Mouse (Mus musculus) liver, embryonic 11.5 days (tissue): ENCODE results near the gene Mapk1ip1. TPM values are rescaled to one million over a fixed set of nuclear protein-coding genes. Genes with fewer than 3 reads are reported as not detected.
A peak's percentile ranks its signal among the peaks of the same experiment; 100 is the strongest.

Experiments
- ATAC-seq: fragments of 200-750 bp; cut with Nextera tagmentation; replicated peaks from 2 replicates; pipeline ENCODE4 v1.8.0; 2017; ENCODE audit warnings: moderate number of reproducible peaks, mild to moderate bottlenecking, moderate TSS enrichment, moderate library complexity; ENCODE audit not compliant: low FRiP score
- DNase-seq: peaks from one replicate; pipeline ENCODE4 v3.0.0-alpha.2; 2017; ENCODE audit warnings: low spot score
- H3K27ac ChIP-seq: fragments of 300-500 bp; sonication (generic); 2 replicates; pipeline ENCODE4 v1.5.1; 2014; ENCODE audit warnings: mild to moderate bottlenecking, low read depth, low read length, control low read depth
- H3K27me3 ChIP-seq: fragments of 300-500 bp; sonication (generic); replicated peaks from 2 replicates; pipeline ENCODE4 v1.6.1; 2014; ENCODE audit warnings: low read length, mixed read lengths; ENCODE audit not compliant: control insufficient read depth, insufficient read depth
- H3K36me3 ChIP-seq: fragments of 300-500 bp; sonication (generic); 2 replicates; pipeline ENCODE4 v1.6.1; 2014; ENCODE audit warnings: mild to moderate bottlenecking, low read length, moderate library complexity, mixed read lengths; ENCODE audit not compliant: control insufficient read depth, insufficient read depth
- H3K4me1 ChIP-seq: fragments of 300-500 bp; sonication (generic); replicated peaks from 2 replicates; pipeline ENCODE4 v1.6.1; 2014; ENCODE audit warnings: low read length, mixed read lengths; ENCODE audit not compliant: control insufficient read depth, insufficient read depth
- H3K4me2 ChIP-seq: fragments of 300-500 bp; sonication (generic); 2 replicates; pipeline ENCODE4 v1.6.1; 2014; ENCODE audit warnings: mild to moderate bottlenecking, control low read depth, moderate library complexity
- H3K4me3 ChIP-seq: fragments of 300-500 bp; sonication (generic); 2 replicates; pipeline ENCODE4 v1.5.1; 2014; ENCODE audit warnings: low read depth, low read length, control low read depth
- H3K9ac ChIP-seq: fragments of 300-500 bp; sonication (generic); 2 replicates; pipeline ENCODE4 v1.6.1; 2014; ENCODE audit warnings: low read depth, low read length, control low read depth
- H3K9me3 ChIP-seq: fragments of 300-500 bp; sonication (generic); 2 replicates; pipeline ENCODE4 v1.6.1; 2016; ENCODE audit warnings: low read length, inconsistent platforms, mixed read lengths; ENCODE audit not compliant: control insufficient read depth
- WGBS: fragments of 180-500 bp; shearing (Covaris S2); extraction: QIAGEN DNeasy Blood & Tissue Kit; methylation state at CpG from one replicate; pipeline ENCODE4 v1.1.7; 2014; 5-methylcytosine and 5-hydroxymethylcytosine counted together
- polyA plus RNA-seq: library from polyadenylated mRNA; unstranded; fragments of >200 nt; fragmentation: Nextera tagmentation; extraction: Ambion mirVana; gene quantifications from 2 replicates; pipeline ENCODE4 v1.2.1, GENCODE M21; 2014

Gene Mapk1ip1
- polyA plus RNA-seq, 1 experiment from 2014 or later, result 7.4 TPM

DNA sequence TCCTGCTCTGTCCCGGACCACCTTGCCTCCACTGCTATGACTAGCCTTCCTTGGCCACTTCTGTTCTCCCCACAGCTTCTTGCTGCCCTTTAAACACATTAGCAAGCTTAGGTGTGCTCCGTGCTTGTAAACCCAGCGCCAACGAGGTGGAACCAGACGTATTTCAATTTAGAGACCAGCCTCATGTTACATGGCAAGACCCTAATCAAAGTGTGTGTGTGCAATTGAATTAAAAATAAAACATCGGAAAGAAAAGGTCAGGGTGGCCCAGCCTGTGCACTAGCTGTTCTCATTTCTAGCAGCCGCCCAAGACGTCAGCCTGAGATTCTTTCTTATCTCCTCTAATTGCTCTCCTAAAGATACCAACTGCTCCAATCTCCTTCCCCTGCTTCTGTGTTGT lies 962 bp downstream of the Mapk1ip1 start:
- H3K9ac ChIP-seq, result no peak overlapping the region
- no peaks in the 10 kb centered on the region for H3K9me3 ChIP-seq
- H3K4me3 ChIP-seq, result peak overlapping the region; percentile 99
- no peak for ATAC-seq
- no peak for DNase-seq
- no peaks in the 10 kb centered on the region for H3K27me3 ChIP-seq
- 35% methylated on average over 8 of the region's 8 CpGs for WGBS
- no peaks in the 10 kb centered on the region; the same call in 1 of the 2 replicates for H3K36me3 ChIP-seq
- H3K27ac ChIP-seq, result no peak overlapping the region
- H3K4me2 ChIP-seq, result peak overlapping the region; percentile 95
- H3K4me1 ChIP-seq, result peaks cover 18% of the 10 kb centered on the region

DNA sequence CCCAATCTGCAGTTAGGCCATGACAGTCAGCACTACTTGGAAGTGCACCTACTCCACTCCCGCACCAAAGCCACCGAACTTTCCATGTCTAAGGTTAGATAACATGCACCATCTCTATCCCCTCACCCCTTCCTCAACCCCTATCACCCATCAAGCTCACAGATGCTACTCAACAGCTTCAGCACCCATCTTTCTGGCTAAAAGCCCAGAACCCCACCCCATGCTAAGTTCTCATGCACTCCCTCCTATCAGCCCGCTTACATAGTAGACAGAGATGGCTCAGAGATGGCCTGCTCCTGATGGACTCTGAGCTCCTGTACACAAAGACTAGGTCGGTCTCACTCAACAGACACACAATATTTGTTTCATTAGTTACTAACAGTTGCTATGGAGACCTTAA lies 2.7 kb downstream of the Mapk1ip1 start:
- no peak for ATAC-seq
- no peak for DNase-seq
- no peaks in the 10 kb centered on the region for H3K9me3 ChIP-seq
- 80% methylated on average over 4 of the region's 4 CpGs for WGBS
- no peak overlapping the region for H3K9ac ChIP-seq
- no peak overlapping the region for H3K27ac ChIP-seq
- H3K27me3 ChIP-seq, result no peaks in the 10 kb centered on the region
- H3K4me2 ChIP-seq, result no peak overlapping the region
- peaks cover 14% of the 10 kb centered on the region for H3K4me1 ChIP-seq
- no peaks in the 10 kb centered on the region for H3K36me3 ChIP-seq
- no peak overlapping the region for H3K4me3 ChIP-seq

DNA sequence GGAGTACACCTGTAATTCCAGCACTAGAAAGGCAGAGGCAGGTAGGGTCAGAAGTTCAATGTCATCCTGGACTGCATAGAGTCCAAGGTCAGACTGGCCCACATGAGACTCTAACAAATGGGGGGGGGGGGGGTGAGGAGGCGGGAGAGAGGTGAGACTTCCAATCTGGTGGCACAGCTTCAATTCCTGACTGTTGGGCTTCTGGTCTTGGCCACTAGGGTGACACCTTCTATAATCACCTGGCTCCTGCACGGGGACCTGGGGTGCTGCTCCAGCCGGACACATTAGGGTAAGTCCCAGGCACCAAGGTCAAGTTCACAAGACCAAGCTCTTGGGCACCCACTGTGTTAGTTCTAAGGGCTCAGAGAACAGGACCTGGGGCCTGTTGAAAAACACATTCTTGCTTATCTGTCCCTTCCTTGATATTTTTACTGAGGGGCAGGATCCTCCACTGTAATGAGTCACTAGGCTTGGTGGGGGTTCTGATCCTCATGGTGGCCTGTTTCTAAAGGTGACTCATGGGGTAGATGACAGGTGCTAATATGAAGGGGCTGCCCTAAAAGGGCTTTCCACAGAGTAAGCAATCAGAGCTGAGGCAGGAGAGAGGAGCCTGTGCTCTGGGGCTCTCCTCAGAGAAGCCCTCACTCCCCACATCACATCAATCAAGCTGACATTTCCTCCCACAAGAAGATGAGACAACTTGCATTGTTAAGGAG lies 4.5 kb downstream of the Mapk1ip1 start:
- DNase-seq, result no peak
- H3K9ac ChIP-seq, result no peak overlapping the region
- ATAC-seq, result no peak
- no peaks in the 10 kb centered on the region for H3K36me3 ChIP-seq
- H3K27ac ChIP-seq, result no peak overlapping the region
- no peaks in the 10 kb centered on the region for H3K9me3 ChIP-seq
- H3K4me2 ChIP-seq, result no peak overlapping the region
- H3K27me3 ChIP-seq, result no peaks in the 10 kb centered on the region
- H3K4me1 ChIP-seq, result peaks cover 7% of the 10 kb centered on the region
- H3K4me3 ChIP-seq, result no peak overlapping the region
- WGBS, result 75% methylated on average over 3 of the region's 3 CpGs

DNA sequence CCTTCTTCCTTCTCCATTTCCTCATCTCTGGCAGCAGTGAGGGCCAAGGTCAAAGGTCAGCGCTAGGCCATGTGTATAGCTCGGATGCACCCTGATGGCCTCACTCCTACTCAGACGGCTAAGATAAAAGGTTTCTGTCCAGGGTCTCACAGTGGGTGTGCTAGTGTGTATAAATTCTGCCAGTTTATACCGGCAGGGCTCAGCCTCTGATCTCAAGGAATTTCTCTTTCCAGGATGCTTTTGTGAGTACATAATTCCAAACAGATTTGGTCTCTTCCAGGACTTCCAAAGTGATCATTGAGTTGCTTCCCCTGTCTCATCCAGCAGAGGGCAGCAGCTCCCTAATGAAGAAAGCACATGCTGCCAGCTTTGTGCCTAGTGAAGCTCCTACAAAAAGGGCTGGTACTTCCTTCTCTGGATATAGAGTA lies 5.5 kb downstream of the Mapk1ip1 start:
- DNase-seq (peak; percentile 53), ATAC-seq (no peak)
- WGBS, result 53% methylated on average over 4 of the region's 4 CpGs
- Histone ChIP-seq H3K9ac (no peak overlapping the region), H3K4me1 (peaks cover 7% of the 10 kb centered on the region), H3K4me2 (no peak overlapping the region), H3K27me3 (no peaks in the 10 kb centered on the region), H3K9me3 (no peaks in the 10 kb centered on the region), H3K4me3 (no peak overlapping the region), H3K36me3 (no peaks in the 10 kb centered on the region), H3K27ac (no peak overlapping the region)

DNA sequence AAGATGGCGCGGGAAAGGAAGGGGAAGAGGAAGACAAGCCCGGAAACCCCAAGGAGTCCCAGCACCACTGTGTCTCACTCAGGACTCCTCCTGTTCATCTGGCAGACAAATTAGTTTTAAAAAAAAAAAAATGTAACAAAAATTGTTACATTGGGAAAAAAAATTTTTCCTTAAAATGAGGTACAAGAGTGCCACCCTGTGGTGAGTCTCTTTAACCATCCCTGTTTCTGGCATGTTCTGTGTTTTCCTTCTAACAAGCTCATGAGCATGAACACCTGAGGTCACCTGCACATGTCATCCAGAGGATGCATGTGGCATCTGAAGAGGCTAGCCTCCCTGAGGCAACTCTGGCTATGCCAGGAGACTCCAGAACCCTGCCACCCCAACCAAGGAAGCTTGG lies 11.0 kb downstream of the Mapk1ip1 start:
- ATAC-seq, result no peak
- DNase-seq, result no peak
- Histone ChIP-seq H3K9me3 (no peaks in the 10 kb centered on the region), H3K36me3 (no peaks in the 10 kb centered on the region; the same call in 1 of the 2 replicates), H3K27me3 (no peaks in the 10 kb centered on the region), H3K4me3 (no peak overlapping the region), H3K9ac (no peak overlapping the region), H3K4me1 (no peaks in the 10 kb centered on the region), H3K27ac (no peak overlapping the region), H3K4me2 (no peak overlapping the region)
- WGBS, result 85% methylated on average over 3 of the region's 3 CpGs

DNA sequence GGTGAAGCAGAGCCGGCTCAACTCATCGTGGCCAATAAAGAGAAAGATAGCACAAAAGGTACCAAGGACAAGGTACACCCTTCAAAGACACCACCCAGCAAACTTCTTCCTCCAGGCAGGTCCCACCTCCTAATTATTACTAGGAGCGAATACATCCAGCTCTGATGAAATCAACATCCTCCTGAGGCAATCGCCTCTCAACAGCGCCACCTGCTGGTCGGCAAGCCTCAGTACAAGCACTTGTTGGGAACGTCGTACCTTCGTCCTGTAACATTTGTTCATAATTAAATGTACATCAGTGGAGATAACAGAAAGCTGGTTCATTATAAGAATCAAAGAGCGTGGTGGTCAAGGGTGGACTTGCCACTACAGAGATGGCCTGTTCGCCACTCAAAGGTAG lies 18.3 kb downstream of the Mapk1ip1 start:
- H3K4me2 ChIP-seq, result no peak overlapping the region
- WGBS, result 15% methylated on average over 11 of the region's 11 CpGs
- H3K27me3 ChIP-seq, result no peaks in the 10 kb centered on the region; the same call in 1 of the 2 replicates
- H3K9me3 ChIP-seq, result no peaks in the 10 kb centered on the region
- no peaks in the 10 kb centered on the region for H3K36me3 ChIP-seq
- no peak overlapping the region for H3K9ac ChIP-seq
- H3K27ac ChIP-seq, result no peak overlapping the region
- no peak for ATAC-seq
- H3K4me1 ChIP-seq, result no peaks in the 10 kb centered on the region
- H3K4me3 ChIP-seq, result no peak overlapping the region
- peak; percentile 46 for DNase-seq

DNA sequence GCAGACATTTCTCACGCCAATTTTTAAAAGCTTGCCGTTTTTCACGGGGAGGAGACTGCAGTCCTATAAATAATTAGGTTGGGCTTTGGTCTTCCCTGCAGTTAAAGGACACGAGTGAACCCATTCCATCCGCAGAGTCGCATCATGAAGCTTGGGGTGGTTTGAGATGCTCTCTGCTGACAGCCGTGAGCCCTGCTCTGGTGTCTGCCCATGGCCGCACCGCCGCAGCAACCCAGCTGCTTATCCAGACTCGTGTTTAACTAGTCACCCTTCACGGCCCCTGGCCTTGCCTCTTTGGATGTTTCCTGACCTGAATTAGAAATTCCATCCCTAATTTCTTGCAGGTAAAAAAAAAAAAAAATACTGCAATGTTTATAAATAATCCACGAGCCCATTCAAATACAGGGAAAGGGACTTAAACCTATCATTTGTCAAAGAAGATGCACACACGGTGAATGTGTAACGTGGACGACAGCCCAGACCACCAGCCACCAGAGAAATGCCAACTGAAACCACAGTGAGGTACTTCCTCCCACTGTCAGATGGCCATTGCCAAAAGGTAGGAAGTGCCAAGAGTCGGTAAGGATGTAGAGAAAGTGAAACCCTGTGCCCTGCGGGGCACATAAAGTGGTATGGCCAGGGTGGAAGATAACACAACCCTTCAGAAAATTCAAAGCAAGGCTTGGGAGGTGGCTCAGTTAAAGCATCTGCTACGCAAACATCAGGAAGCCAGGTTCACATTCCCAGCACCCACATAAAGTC lies 20.9 kb downstream of the Mapk1ip1 start:
- DNase-seq, result no peak
- Histone ChIP-seq H3K27ac (no peak overlapping the region), H3K9me3 (no peaks in the 10 kb centered on the region), H3K27me3 (no peaks in the 10 kb centered on the region; the same call in 1 of the 2 replicates), H3K36me3 (no peaks in the 10 kb centered on the region), H3K9ac (no peak overlapping the region), H3K4me2 (no peak overlapping the region), H3K4me3 (no peak overlapping the region), H3K4me1 (no peaks in the 10 kb centered on the region)
- 78% methylated on average over 19 of the region's 19 CpGs for WGBS
- ATAC-seq, result no peak

DNA sequence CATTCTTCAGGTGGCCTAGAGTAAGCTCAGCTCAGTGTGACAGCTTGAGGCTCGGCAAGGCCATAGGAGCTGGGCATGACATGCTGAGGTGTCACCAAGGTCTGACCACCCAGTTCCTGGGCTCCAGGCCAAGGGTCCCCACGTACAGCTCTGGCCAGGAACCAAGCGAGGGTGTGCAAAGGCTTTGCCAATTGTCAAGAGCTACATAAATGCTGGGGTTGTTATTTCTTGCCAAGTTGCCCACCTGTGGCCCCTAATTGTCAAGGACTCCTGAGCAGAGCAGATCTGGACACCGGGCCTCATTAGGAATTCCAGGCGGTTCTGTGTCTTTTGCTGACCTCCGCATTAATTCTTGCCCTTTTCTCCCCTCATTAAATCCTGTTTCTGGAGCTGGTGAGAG lies 21.6 kb downstream of the Mapk1ip1 start:
- 78% methylated on average over 6 of the region's 6 CpGs for WGBS
- H3K4me2 ChIP-seq, result no peak overlapping the region
- H3K27ac ChIP-seq, result no peak overlapping the region
- no peak overlapping the region for H3K4me3 ChIP-seq
- ATAC-seq (no peak), DNase-seq (no peak)
- no peaks in the 10 kb centered on the region for H3K9me3 ChIP-seq
- no peak overlapping the region for H3K9ac ChIP-seq
- no peaks in the 10 kb centered on the region for H3K4me1 ChIP-seq
- H3K27me3 ChIP-seq, result no peaks in the 10 kb centered on the region; the same call in 1 of the 2 replicates
- H3K36me3 ChIP-seq, result no peaks in the 10 kb centered on the region

DNA sequence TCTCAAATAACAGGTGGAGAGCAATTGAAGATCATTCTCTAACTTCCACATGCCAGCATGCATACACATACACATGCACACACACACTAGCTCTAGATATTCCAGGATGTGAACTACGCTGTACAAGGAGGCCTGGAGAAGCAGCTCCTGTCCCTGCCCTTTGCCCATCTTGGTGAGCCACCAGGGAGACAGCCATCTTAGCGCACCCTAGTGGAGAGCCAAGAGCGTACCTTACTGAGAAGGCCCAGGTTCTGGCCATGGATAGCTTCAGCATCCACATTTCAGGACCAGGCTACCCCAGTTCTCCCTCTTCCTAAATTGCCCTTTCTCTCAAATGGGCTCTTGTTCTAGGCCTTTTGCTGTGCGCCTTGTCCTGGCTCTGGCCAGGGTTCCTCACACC lies 27.8 kb downstream of the Mapk1ip1 start:
- H3K27ac ChIP-seq, result no peak overlapping the region
- H3K4me1 ChIP-seq, result no peaks in the 10 kb centered on the region
- no peak overlapping the region for H3K4me2 ChIP-seq
- H3K9me3 ChIP-seq, result no peaks in the 10 kb centered on the region
- no peak overlapping the region for H3K9ac ChIP-seq
- no peak for ATAC-seq
- H3K4me3 ChIP-seq, result no peak overlapping the region
- 50% methylated on average over 4 of the region's 4 CpGs for WGBS
- no peak for DNase-seq
- no peaks in the 10 kb centered on the region for H3K36me3 ChIP-seq
- no peaks in the 10 kb centered on the region for H3K27me3 ChIP-seq
